Mouse (Mus musculus) intestine, embryonic 15.5 days (tissue): ENCODE data around the gene Cog4. TPM values are rescaled to one million over a fixed set of nuclear protein-coding genes. Genes with fewer than 3 reads are reported as not detected.

Source experiments
- polyA plus RNA-seq: library from polyadenylated mRNA; unstranded; fragments of >200 nt; fragmentation: Nextera tagmentation; extraction: Ambion mirVana; gene quantifications from 2 replicates; pipeline ENCODE4 v1.2.1, GENCODE M21; 2015

Cog4 gene
- polyA plus RNA-seq, 1 experiment from 2014 or later: 69.0 TPM

Other genes with a start within 250 kb of the Cog4 start
- gene Vac14, start 228.0 kb upstream of the Cog4 start, polyA plus RNA-seq: 22.4 and 23.1 TPM in 2 replicates
- 8.0 and 9.6 TPM in 2 replicates for gene Mtss1l, start 125.1 kb upstream of the Cog4 start, polyA plus RNA-seq
- 1.1 and 2.6 TPM in 2 replicates for gene Il34, start 40.7 kb upstream of the Cog4 start, polyA plus RNA-seq
- 123 and 126 TPM in 2 replicates for gene Sf3b3, start 187 bp downstream of the Cog4 start, polyA plus RNA-seq
- 10.2 and 13.2 TPM in 2 replicates for gene Fuk, start 55.9 kb downstream of the Cog4 start, polyA plus RNA-seq
- gene St3gal2, start 73.3 kb downstream of the Cog4 start, polyA plus RNA-seq: 13.0 and 15.3 TPM in 2 replicates
- gene Ddx19a, start 151.2 kb downstream of the Cog4 start, polyA plus RNA-seq: 12.4 and 15.4 TPM in 2 replicates
- gene Ddx19b, start 185.2 kb downstream of the Cog4 start, polyA plus RNA-seq: 7.0 and 7.5 TPM in 2 replicates
- 50.4 and 54.1 TPM in 2 replicates for gene Aars, start 186.5 kb downstream of the Cog4 start, polyA plus RNA-seq
- 23.0 and 24.3 TPM in 2 replicates for gene Exosc6, start 209.7 kb downstream of the Cog4 start, polyA plus RNA-seq
- gene Clec18a, start 245.8 kb downstream of the Cog4 start, polyA plus RNA-seq: 0.13 and 0.32 TPM in 2 replicates
- 9.5 and 10.1 TPM in 2 replicates for gene Pdpr, start 248.0 kb downstream of the Cog4 start, polyA plus RNA-seq